Mouse (Mus musculus) retina, embryonic 14.5 days (tissue): ENCODE data around the gene Maip1.

ENCODE experiments used
- DNase-seq: peaks from one replicate; pipeline ENCODE4 v3.0.0-alpha.2; 2015; ENCODE audit warnings: low spot score

Maip1 gene

DNA sequence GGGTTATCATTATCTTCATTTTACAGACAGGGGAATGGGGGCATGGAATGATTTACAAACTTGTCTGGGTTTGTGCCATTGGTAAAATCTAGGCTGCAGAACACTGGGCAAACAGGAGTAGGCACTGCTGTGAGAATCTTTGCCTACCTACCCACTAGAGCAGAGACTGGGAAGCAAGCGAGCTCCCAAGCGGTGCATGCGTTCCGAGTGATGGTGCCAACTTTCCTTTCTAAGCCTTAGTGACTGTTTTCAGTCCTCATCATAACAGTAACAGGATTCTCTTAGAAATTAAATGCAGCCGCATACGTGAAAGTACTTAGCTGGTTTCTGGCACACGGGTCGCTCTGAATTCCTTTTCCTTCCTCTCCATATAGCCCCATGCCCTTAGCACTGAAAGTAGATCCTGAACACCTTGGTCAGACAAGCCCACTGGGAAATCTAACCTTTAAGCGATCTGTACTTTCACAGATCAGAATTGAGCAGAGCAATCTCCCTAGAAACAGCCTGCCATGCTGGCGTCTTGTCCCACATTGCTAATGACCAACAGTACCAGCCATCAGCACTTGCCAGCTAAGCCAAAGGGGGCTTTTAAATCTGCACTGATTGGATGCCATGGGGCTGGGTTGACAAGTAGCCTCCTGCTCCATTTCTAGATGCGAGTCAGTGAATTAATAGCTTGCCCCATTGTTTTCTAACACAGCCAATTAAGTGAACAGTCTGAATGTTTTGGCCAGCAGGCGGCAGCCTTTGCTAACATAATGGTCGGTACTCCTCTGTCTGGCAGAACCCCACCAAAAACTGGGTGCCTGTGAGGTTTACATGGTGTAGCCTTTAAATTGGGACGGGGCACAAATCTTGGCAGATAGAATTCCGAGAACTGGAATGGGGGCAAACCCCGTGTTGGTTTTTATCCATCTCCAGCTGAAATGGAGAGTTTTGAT is 22.5 kb downstream of the Maip1 start:
- peak; percentile 98 for DNase-seq

DNA sequence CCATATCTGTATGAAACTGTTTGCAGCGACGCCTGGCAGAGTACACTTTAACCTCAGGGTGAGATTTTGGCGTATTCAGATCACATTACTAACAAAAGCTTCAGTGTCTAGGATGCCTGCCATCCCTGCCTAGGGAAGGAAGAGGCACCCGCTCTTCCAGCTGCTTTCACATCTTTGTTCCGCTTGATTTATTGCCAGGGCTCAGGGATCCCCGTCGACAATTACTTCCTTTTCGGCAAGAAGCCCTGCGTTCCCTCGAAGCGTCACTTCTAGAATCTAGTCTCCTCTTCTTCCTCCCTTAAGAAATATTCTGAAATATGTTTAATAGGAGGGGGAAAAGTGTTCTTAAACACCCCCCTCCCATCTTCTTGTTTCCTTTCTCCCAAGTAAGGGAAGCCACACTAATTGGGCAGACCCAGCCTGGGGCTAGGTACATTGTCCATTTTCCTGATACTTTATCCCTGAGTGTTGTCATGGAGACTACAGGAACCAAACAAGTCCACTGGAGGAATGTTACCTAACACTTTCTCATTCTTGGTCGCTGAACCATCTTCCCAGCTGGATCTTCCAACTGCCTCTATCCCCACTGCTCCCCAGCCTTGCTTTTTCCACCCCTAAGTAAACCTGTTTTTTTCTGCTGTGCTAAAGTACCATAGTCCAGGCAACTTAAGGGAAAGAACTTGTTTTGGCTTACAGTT is 23.8 kb downstream of the Maip1 start:
- DNase-seq = peak; percentile 70

DNA sequence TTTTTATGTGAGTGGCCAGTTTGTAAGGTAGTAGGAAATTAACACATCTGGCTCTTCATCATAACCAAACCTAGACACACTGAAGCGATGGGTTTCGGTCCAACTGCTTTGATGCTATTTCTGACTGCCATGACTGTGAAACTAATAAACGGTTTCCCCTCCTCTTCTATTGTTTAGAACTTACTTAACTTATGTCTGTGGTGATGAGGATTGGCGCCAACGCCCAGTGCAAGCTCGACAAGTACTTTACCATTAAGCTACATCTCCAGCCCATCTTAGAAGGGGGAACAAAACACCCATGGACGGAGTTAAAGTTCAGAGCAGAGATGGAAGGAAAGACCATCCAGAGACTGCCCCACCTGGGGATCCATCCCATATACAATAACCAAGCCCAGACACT is 27.0 kb downstream of the Maip1 start:
- no peak for DNase-seq

DNA sequence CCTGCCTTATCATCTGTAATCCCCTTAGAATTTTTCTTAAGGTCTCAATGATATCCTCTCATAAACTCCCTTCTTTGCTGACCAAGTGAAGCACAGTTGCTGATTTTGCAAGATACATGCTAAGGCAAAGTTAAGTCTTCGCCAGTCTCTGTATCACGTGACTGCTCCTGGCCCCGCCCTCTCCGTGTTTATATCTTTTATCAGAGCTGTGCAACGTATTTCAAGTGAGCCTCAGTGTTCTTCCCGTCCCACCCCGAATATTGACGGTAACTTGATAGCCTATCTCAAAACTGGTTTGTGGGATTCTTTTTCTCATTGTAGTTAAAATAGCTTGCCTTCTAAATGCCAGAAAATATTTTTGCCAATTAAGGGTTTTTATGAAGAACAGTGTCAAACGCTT is 30.3 kb downstream of the Maip1 start:
- no peak for DNase-seq

DNA sequence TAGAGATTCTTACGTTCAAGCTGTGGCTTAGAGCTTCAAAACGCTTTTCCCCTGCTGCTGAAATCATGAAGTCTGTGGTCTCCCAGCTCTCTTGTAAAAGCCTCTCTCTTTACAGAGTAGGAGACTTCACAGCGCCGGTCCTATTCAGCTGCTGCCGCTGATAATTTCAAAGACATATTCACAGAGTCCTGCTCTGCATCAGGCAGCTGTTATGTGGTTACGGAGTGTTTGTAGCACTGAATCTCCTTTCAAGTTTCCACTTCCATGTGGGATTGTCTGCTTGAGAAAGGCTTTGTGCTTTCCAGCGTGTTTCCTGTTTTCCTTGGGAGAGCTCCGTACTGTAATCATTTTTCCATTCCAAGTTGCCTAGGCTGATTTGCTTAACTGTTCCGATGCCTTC is 30.8 kb downstream of the Maip1 start:
- DNase-seq = no peak

DNA sequence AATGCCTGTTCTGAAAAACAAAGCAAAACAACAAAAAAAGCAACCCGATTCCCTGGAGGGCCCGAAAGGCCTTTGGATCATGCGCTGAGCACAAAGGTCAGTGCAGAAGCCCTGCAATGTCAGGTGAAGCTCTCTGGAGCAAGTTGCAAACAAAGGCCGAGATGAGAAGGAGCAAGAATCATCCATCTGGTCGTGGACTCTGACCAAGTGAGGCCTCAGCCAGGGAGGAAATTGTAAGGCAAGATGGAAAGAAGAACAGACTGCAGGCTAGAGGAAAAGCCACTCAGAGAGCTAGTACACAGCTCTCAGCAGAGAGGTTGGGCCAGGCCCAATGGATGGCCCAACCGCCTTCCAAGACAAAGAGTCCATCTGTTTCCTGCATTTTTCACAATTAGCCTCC is 32.9 kb downstream of the Maip1 start:
- no peak for DNase-seq

DNA sequence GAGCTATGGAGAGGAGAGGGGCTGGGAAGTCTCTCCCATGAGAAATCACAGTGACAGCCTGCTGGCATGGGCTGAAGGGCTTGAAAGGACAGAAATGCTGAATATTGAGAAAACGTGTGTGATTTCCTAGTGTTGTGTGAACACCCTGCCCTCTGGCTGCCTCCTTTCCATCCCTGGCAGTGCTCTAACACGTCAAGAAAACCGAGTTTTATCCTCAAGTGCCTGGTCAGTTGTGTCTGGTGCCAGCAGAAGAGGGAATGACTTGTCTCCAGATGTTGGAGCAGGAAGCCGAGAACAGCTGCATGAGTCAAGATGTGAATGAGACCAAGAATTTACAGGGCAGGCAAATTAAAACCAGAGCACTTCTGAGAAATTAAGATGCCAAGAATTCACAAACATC is 34.6 kb downstream of the Maip1 start:
- DNase-seq = no peak

DNA sequence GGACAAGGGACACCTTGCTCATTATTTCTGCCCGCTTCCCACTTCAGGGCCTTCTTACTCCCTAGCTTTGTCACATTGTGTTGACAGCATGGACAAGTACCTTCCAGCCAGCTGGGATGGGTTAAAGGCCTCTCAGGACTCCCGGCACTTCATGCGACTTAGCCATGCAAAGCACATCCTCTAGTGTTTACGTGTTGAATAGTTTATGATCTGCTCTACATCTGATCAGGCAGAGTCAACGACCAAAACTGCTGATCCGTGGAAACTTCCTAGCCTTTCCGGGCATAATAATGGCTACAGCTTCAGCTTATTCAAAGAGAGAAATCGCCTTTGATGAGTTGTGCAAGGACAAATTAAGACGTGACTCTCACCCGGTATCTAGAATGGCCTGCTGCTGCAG is 39.6 kb downstream of the Maip1 start:
- DNase-seq = no peak

DNA sequence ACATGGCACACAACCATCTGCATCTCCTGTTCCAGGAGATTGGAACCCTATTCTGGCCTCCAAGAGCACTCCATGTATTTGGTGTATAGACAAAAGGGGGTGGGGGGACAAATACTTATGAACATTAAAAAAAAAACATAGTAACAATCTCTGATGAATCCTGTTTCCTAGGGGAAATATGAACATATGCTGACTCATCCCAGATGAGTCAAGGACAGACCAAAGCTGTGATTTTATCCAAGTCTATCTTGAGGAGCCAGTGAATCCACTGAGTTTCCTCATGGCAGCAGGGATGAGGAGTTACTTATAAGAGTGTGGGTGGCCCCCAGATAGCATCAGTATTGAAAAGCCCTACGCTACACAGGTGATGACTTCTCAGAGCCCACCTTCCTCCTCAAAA is 44.1 kb downstream of the Maip1 start:
- DNase-seq = no peak

DNA sequence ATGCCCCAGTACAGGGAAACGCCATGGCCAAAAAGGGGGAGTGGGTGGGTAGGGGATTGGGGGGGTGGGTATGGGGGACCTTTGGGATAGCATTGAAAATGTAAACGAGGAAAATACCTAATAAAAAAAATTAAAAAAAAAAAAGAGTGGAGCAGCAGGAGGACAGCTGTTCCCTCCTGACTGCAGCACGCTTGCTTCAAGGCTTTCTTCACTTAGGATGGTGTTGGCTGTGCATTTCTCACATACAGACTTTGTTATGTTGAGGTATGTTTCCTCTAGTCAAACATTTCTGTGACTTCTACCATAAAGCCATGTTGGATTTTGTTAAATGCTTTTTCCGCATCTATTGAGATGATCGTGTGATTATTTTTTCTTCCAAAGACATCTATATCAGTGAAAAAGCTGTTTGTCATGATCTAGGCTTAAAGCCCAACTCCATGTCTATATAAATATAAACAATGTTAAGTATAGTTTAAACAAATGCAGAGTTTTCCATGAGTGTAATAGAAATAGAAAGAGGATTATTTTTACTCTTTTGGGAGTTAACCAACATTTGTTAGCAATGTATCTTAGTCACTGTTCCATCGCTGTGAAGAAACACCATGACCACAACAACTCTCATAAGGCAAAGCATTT is 54.3 kb downstream of the Maip1 start:
- DNase-seq = no peak
